Mouse (Mus musculus) CH12.LX (cell line): ENCODE results near the gene Esr1. TPM values are rescaled to one million over a fixed set of nuclear protein-coding genes. Genes with fewer than 3 reads are reported as not detected.

Experiments
- DNase-seq: peaks from one replicate; pipeline ENCODE4 v3.0.0-alpha.2; 2013; ENCODE audit errors: extremely low read depth
- H3K27ac ChIP-seq: 2 replicates; pipeline ENCODE4 v1.5.1; 2012; ENCODE audit warnings: low read depth, mild to moderate bottlenecking, control low read depth, moderate library complexity; ENCODE audit not compliant: insufficient read depth
- H3K27me3 ChIP-seq: replicated peaks from 2 replicates; pipeline ENCODE3; 2012; ENCODE audit warnings: inconsistent platforms
- H3K36me3 ChIP-seq, 2 experiments: replicated peaks in 1 of 2; 2 replicates each; pipeline versions ENCODE3 to v1.6.1; 2012; ENCODE audit warnings: inconsistent platforms in 1 of 2, low read length in 1 of 2, mild to moderate bottlenecking in 1 of 2, mixed read lengths in 1 of 2, moderate library complexity in 1 of 2; ENCODE audit not compliant: control insufficient read depth in 1 of 2, insufficient read depth in 1 of 2
- H3K4me1 ChIP-seq, 2 experiments: 2 replicates each; pipeline ENCODE4 v1.6.1; 2012; ENCODE audit warnings: inconsistent platforms in 1 of 2, moderate library complexity in 1 of 2; ENCODE audit not compliant: insufficient read depth in 2 of 2, control insufficient read depth in 1 of 2
- H3K4me2 ChIP-seq: 2 replicates; pipeline ENCODE4 v1.6.1; 2012; ENCODE audit warnings: low read depth, mild to moderate bottlenecking, control low read depth; ENCODE audit not compliant: poor library complexity, insufficient read depth, severe bottlenecking
- H3K4me3 ChIP-seq, 3 experiments: fragments of 150-350 bp in 1 of 3; sonication (generic) in 1 of 3; replicated peaks in 1 of 3; 2 replicates each; pipeline versions ENCODE3 to v1.5.1; 2011 to 2012; ENCODE audit warnings: low read depth in 2 of 3, low read length in 2 of 3, mild to moderate bottlenecking in 2 of 3, moderate library complexity in 2 of 3, control low read depth in 1 of 3, improper control_type of control experiment in 1 of 3, inconsistent platforms in 1 of 3, mixed read lengths in 1 of 3; ENCODE audit not compliant: poor library complexity in 1 of 3
- H3K79me2 ChIP-seq: replicated peaks from 2 replicates; pipeline ENCODE4 v1.6.1; 2012; ENCODE audit warnings: mild to moderate bottlenecking, moderate library complexity; ENCODE audit not compliant: control insufficient read depth, poor library complexity, insufficient read depth, severe bottlenecking; ENCODE audit errors: extremely low read depth
- H3K9ac ChIP-seq: 2 replicates; pipeline ENCODE4 v1.6.1; 2012; ENCODE audit warnings: low read depth, mild to moderate bottlenecking, control low read depth, moderate library complexity; ENCODE audit not compliant: insufficient read depth
- H3K9me3 ChIP-seq: replicated peaks from 2 replicates; pipeline ENCODE3; 2012; ENCODE audit warnings: low read length, inconsistent platforms, mixed read lengths
- CHD1 ChIP-seq: IDR thresholded peaks from 2 replicates; pipeline ENCODE4 v1.6.1; 2012; ENCODE audit warnings: low read depth, low read length, improper control_type of control experiment, inconsistent platforms
- ETS1 ChIP-seq: conservative IDR thresholded peaks from 2 replicates; pipeline ENCODE4 v1.6.1; 2012; ENCODE audit warnings: low read depth, mild to moderate bottlenecking, inconsistent platforms, low read length, improper control_type of control experiment, moderate library complexity
- HCFC1 ChIP-seq: IDR thresholded peaks from 2 replicates; pipeline ENCODE4 v1.6.1; 2012; ENCODE audit warnings: low read depth, mild to moderate bottlenecking, inconsistent platforms, low read length, improper control_type of control experiment
- JUN ChIP-seq: IDR thresholded peaks from 2 replicates; pipeline ENCODE4 v1.6.1; 2011; ENCODE audit warnings: low read depth, mild to moderate bottlenecking, low read length, improper control_type of control experiment, moderate library complexity; ENCODE audit not compliant: insufficient read depth
- KAT2A ChIP-seq: IDR thresholded peaks from 2 replicates; pipeline ENCODE4 v1.6.1; 2012; ENCODE audit warnings: low read length, improper control_type of control experiment, inconsistent platforms; ENCODE audit not compliant: insufficient replicate concordance
- MAX ChIP-seq: IDR thresholded peaks from 2 replicates; pipeline ENCODE4 v1.6.1; 2011; ENCODE audit warnings: low read length, improper control_type of control experiment
- MYC ChIP-seq: IDR thresholded peaks from 2 replicates; pipeline ENCODE4 v1.6.1; 2011; ENCODE audit warnings: low read depth, mild to moderate bottlenecking, improper control_type of control experiment, low read length
- NRF1 ChIP-seq: IDR thresholded peaks from 2 replicates; pipeline ENCODE4 v1.6.1; 2014; ENCODE audit warnings: low read depth, mild to moderate bottlenecking, inconsistent platforms, low read length, improper control_type of control experiment, moderate library complexity
- POLR2A ChIP-seq: IDR thresholded peaks from 2 replicates; pipeline ENCODE4 v1.6.1; 2011; ENCODE audit warnings: low read depth, mild to moderate bottlenecking, improper control_type of control experiment, low read length
- POLR2AphosphoS2 ChIP-seq: IDR thresholded peaks from 2 replicates; pipeline ENCODE4 v1.6.1; 2011; ENCODE audit warnings: low read depth, low read length, improper control_type of control experiment
- RCOR1 ChIP-seq: conservative IDR thresholded peaks from 2 replicates; pipeline ENCODE4 v1.6.1; 2012; ENCODE audit warnings: low read depth, mild to moderate bottlenecking, inconsistent platforms, low read length, improper control_type of control experiment
- TBP ChIP-seq: conservative IDR thresholded peaks from 2 replicates; pipeline ENCODE4 v1.6.1; 2011; ENCODE audit warnings: low read depth, low read length, improper control_type of control experiment
- UBTF ChIP-seq: IDR thresholded peaks from 2 replicates; pipeline ENCODE4 v1.6.1; 2012; ENCODE audit warnings: low read depth, mild to moderate bottlenecking, inconsistent platforms, low read length, improper control_type of control experiment, moderate library complexity
- ZNF384 ChIP-seq: IDR thresholded peaks from 2 replicates; pipeline ENCODE4 v1.6.1; 2012; ENCODE audit warnings: low read depth, low read length, improper control_type of control experiment, inconsistent platforms
- dilution Hi-C: fragments of 300-500 bp; cut with MboI; formaldehyde crosslinking; loops from 2 replicates; pipeline ENCODE4 v1.14.3; 2020; ENCODE audit warnings: low sequenced_read_pairs; ENCODE audit not compliant: extremely low pct_unique_long_range_greater_than_20kb, extremely low pct_ligation_motif_present
- in situ Hi-C: fragments of 300-500 bp; cut with MboI; formaldehyde crosslinking; loops from 3 replicates; pipeline ENCODE4 v1.14.3; 2019; ENCODE audit warnings: low sequenced_read_pairs, low pct_ligation_motif_present, low pct_unique_long_range_greater_than_20kb, mixed read lengths
- polyA plus RNA-seq: library from polyadenylated mRNA; unstranded; fragments of >175 nt; gene quantifications from 2 replicates; pipeline ENCODE4 v1.2.1, GENCODE M21; 2012; ENCODE audit warnings: low read depth; ENCODE audit not compliant: insufficient read length
- total RNA-seq, 2 experiments: library from RNA; depleted of rRNA; stranded (reverse); fragments of 300-350 nt in 1 of 2; fragments of >200 nt in 1 of 2; gene quantifications; 2 replicates each; pipeline ENCODE4 v1.2.3; 2012 to 2014

Esr1 gene
- total and polyA plus RNA-seq, 3 experiments: 0.63 to 1.0 (median 0.64) TPM

DNA sequence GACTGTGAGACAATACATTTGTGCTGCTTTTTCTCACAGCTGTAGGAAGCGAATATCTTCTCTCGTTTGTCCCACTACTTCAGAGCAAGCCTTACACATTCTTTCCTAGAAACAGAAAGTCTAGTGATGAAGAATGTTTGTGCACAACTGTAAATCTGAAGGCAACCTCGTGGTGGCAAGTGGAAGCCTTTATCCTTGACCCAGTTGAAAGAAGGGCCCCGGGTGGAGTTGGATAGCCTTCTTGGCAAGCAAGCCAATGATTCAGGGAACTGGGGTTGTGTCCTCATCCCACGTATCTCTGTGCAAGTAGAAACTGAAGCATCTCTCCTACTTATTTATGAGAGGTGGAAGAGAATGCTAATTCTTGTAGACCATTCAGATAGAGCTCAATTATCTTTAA lies 71.7 kb downstream of the Esr1 start:
- Histone ChIP-seq H3K27ac (no peak overlapping the region), H3K79me2 (no peaks in the 10 kb centered on the region), H3K4me2 (no peak overlapping the region), H3K4me3 (no peak overlapping the region), H3K36me3 (no peaks in the 10 kb centered on the region), H3K9ac (no peak overlapping the region), H3K4me1 (no peaks in the 10 kb centered on the region), H3K9me3 (no peaks in the 10 kb centered on the region), H3K27me3 (no peaks in the 10 kb centered on the region)
- dilution Hi-C loops: no loop called here
- no peak for TF ChIP-seq MYC
- TF ChIP-seq HCFC1: no peak
- no peak for TF ChIP-seq UBTF
- no peak for TF ChIP-seq RCOR1
- no peak for TF ChIP-seq MAX
- in situ Hi-C loops: no loop called here
- no peak for DNase-seq

DNA sequence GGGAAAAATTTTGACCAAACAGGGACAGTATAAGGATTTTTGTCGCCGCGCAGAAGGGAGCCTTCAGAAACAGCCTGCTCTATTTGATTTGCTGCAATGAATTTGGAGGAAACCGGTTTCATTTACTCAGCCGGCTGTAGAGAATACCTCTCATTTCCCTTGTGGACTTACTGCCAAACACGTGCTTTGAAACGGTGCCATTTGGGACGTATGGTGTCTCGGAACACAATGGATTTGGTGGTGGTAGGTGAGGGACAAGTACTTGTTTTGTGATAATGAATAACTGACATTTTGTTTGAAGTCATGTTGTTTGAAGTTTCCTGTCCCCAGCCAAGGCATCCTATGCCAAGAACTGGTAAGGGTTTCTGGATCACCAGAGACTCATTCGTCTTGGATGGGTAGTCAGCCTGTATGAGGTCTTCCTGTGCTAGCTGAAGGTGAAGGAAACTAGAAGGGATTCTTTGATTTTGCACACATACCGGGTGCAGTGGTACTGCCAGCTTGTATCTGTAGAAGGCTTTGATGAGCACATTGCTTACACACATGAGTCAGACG lies 72.4 kb downstream of the Esr1 start:
- DNase-seq: no peak
- no peak overlapping the region for H3K4me2 ChIP-seq
- H3K79me2 ChIP-seq: no peaks in the 10 kb centered on the region
- no peak overlapping the region for H3K4me3 ChIP-seq
- no peaks in the 10 kb centered on the region for H3K27me3 ChIP-seq
- H3K4me1 ChIP-seq: no peaks in the 10 kb centered on the region
- in situ Hi-C loops (no loop called here), dilution Hi-C loops (no loop called here)
- H3K9me3 ChIP-seq: no peaks in the 10 kb centered on the region
- H3K36me3 ChIP-seq: no peaks in the 10 kb centered on the region
- no peak overlapping the region for H3K9ac ChIP-seq
- H3K27ac ChIP-seq: no peak overlapping the region
- TF ChIP-seq NRF1: no peak
- TF ChIP-seq TBP: no peak
- no peak for TF ChIP-seq RCOR1
- TF ChIP-seq POLR2A: no peak
- TF ChIP-seq JUN: no peak
- TF ChIP-seq MYC: no peak

DNA sequence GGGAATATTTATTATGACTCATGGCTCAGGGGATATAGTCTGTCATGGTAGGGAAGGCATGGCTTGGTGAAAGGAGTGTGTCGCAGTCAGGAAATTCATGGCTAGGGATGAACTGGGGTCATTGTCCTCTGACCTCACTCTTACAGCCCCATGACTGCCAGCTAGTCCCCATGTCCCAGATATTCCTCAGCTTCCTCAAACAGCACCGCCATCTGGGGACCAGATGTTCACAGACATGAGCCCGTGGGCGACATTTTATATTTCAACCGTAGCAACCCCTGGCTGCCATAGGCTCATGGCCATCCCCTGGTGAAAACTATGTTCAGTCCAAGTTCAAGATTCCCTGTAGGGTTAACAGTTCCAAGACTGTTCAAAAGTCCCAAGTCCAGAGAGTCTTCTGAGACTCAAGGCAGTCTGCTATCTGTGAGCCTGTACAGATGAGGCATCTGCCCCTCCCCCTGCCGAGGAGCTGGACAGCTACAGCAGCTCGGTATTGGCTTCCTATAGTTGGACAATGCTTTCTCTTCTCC lies 83.0 kb downstream of the Esr1 start:
- Histone ChIP-seq H3K9me3 (no peaks in the 10 kb centered on the region), H3K9ac (no peak overlapping the region), H3K4me2 (no peak overlapping the region), H3K79me2 (no peaks in the 10 kb centered on the region), H3K4me3 (no peak overlapping the region), H3K27ac (no peak overlapping the region), H3K4me1 (no peaks in the 10 kb centered on the region), H3K36me3 (no peaks in the 10 kb centered on the region), H3K27me3 (no peaks in the 10 kb centered on the region)
- in situ Hi-C loops: no loop called here
- no peak for DNase-seq
- TF ChIP-seq ETS1 (no peak), ZNF384 (no peak), CHD1 (no peak), TBP (no peak), POLR2AphosphoS2 (no peak), KAT2A (no peak)
- dilution Hi-C loops: no loop called here
